Mouse (Mus musculus) embryonic fibroblast, embryonic 13.5 days (primary cell): ENCODE data around the gene Nme7.

Experiments used
- CTCF ChIP-seq: IDR thresholded peaks from 2 replicates; pipeline ENCODE4 v1.5.1; 2011; ENCODE audit warnings: mild to moderate bottlenecking, control low read depth, low read length, moderate library complexity, borderline replicate concordance; ENCODE audit not compliant: insufficient read depth
- POLR2A ChIP-seq: IDR thresholded peaks from 2 replicates; pipeline ENCODE4 v1.6.1; 2011; ENCODE audit warnings: low read depth, mild to moderate bottlenecking, control low read depth, low read length, moderate library complexity

DNA sequence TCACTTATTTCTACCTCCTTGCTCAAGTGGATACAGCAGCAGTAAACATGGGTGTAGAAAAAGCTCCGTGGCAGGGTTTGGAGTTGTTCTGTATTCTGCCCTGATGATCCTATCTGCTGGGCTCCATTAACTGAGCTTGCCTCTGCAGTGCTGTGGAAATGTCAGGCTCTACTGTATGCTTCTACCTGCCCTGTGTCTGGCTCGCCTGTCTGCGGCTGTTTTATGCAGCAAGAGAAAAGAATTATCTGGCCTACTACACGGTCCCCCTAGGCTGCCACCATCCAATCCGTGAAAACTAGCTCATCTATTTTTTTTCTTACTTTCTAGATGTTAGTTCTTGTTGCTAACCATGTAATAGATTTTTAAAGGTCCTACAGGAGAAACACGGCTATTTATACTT is 81.1 kb downstream of the Nme7 start:
- TF ChIP-seq POLR2A = no peak
- no peak for TF ChIP-seq CTCF
